Mouse (Mus musculus) testis, adult 2 months (tissue): ENCODE data around the gene Apobec1.

ENCODE experiments used
- CTCF ChIP-seq: fragments of 200-500 bp; IDR thresholded peaks from 2 replicates; pipeline ENCODE4 v1.5.1; 2012; ENCODE audit warnings: low read depth, mild to moderate bottlenecking, inconsistent platforms, low read length, moderate library complexity; ENCODE audit not compliant: control insufficient read depth, insufficient read depth, insufficient replicate concordance
- POLR2A ChIP-seq: fragments of 200-500 bp; IDR thresholded peaks from 2 replicates; pipeline ENCODE4 v1.6.1; 2012; ENCODE audit warnings: low read depth, mild to moderate bottlenecking, inconsistent platforms, low read length, moderate library complexity; ENCODE audit not compliant: control insufficient read depth

GRCm38 (mm10) chr6:122569762-122570161 lies 32.5 kb downstream of the Apobec1 start:
- TF ChIP-seq CTCF (no peak), POLR2A (no peak)
